Mouse (Mus musculus) intestine, postnatal 0 days (tissue): Measurements from ENCODE around the gene Lamc3. TPM values are rescaled to one million over a fixed set of nuclear protein-coding genes. Genes with fewer than 3 reads are reported as not detected.
A peak's percentile ranks its signal among the peaks of the same experiment; 100 is the strongest.

Experiments
- ATAC-seq: fragments of 200-750 bp; cut with Nextera tagmentation; 2 replicates; pipeline ENCODE4 v1.8.0; 2017; ENCODE audit warnings: mild to moderate bottlenecking, moderate TSS enrichment, moderate library complexity
- H3K27ac ChIP-seq: fragments of 300-500 bp; sonication (generic); 2 replicates; pipeline ENCODE4 v1.5.1; 2014; ENCODE audit warnings: mild to moderate bottlenecking, low read depth, low read length, moderate library complexity
- H3K27me3 ChIP-seq: fragments of 300-500 bp; sonication (generic); replicated peaks from 2 replicates; pipeline ENCODE4 v1.6.1; 2014; ENCODE audit warnings: low read length, mixed read lengths; ENCODE audit not compliant: control insufficient read depth, insufficient read depth
- H3K36me3 ChIP-seq: fragments of 300-500 bp; sonication (generic); 2 replicates; pipeline ENCODE4 v1.6.1; 2014; ENCODE audit warnings: mild to moderate bottlenecking, moderate library complexity; ENCODE audit not compliant: control insufficient read depth, insufficient read depth
- H3K4me1 ChIP-seq: fragments of 300-500 bp; sonication (generic); replicated peaks from 2 replicates; pipeline ENCODE4 v1.6.1; 2014; ENCODE audit warnings: antibody characterized with exemption, low read length, mixed read lengths; ENCODE audit not compliant: control insufficient read depth, insufficient read depth
- H3K4me2 ChIP-seq: fragments of 300-500 bp; sonication (generic); replicated peaks from 2 replicates; pipeline ENCODE4 v1.6.1; 2014; ENCODE audit warnings: low read depth, mild to moderate bottlenecking, moderate library complexity
- H3K4me3 ChIP-seq: fragments of 300-500 bp; sonication (generic); 2 replicates; pipeline ENCODE4 v1.5.1; 2014; ENCODE audit warnings: low read depth, low read length
- H3K9ac ChIP-seq: fragments of 300-500 bp; sonication (generic); 2 replicates; pipeline ENCODE4 v1.6.1; 2014; ENCODE audit warnings: mild to moderate bottlenecking, low read depth, low read length
- H3K9me3 ChIP-seq: fragments of 300-500 bp; sonication (generic); 2 replicates; pipeline ENCODE4 v1.6.1; 2016; ENCODE audit warnings: mixed run types; ENCODE audit not compliant: control insufficient read depth
- CTCF ChIP-seq: sonication (generic); IDR thresholded peaks from 2 replicates; pipeline ENCODE4 v1.5.1; 2016; ENCODE audit warnings: low read depth, mild to moderate bottlenecking, control low read depth, antibody characterized with exemption, moderate library complexity
- WGBS: fragments of 180-500 bp; shearing (Covaris S2); extraction: QIAGEN DNeasy Blood & Tissue Kit; methylation state at CpG from one replicate; pipeline ENCODE4 v1.1.7; 2014; 5-methylcytosine and 5-hydroxymethylcytosine counted together
- polyA plus RNA-seq: library from polyadenylated mRNA; unstranded; fragments of >200 nt; fragmentation: Nextera tagmentation; extraction: Ambion mirVana; gene quantifications from 2 replicates; pipeline ENCODE4 v1.2.1, GENCODE M21; 2015

The Lamc3 gene
- polyA plus RNA-seq, 1 experiment from 2014 or later, result 0.44 TPM

- no peak for TF ChIP-seq CTCF
- Histone ChIP-seq H3K27me3 (peaks cover 39% of the 10 kb centered on the region), H3K9ac (no peak overlapping the region), H3K4me1 (peaks cover 8% of the 10 kb centered on the region; the same call in 1 of the 2 replicates), H3K27ac (no peak overlapping the region), H3K4me3 (peak overlapping the region; percentile 53), H3K4me2 (peak overlapping the region; percentile 96), H3K9me3 (no peaks in the 10 kb centered on the region), H3K36me3 (no peaks in the 10 kb centered on the region)
- no peak for ATAC-seq
- WGBS, result 6% methylated on average over 35 of the region's 35 CpGs
Observed at GRCm38 (mm10) chr2:31846692-31847660, 40.1 kb upstream of the Lamc3 start.

- 11% methylated on average over 6 of the region's 6 CpGs for WGBS
- ATAC-seq, result peak; percentile 43
- no peak overlapping the region for H3K4me2 ChIP-seq
Observed at GRCm38 (mm10) chr2:31847908-31848307, 39.2 kb upstream of the Lamc3 start.

GRCm38 (mm10) chr2:31850141-31850540 lies 37.0 kb upstream of the Lamc3 start:
- Histone ChIP-seq H3K9ac (no peak overlapping the region), H3K27ac (no peak overlapping the region), H3K4me1 (peaks cover 8% of the 10 kb centered on the region; the same call in 1 of the 2 replicates), H3K36me3 (no peaks in the 10 kb centered on the region), H3K9me3 (no peaks in the 10 kb centered on the region), H3K4me3 (no peak overlapping the region), H3K4me2 (no peak overlapping the region), H3K27me3 (peaks cover 25% of the 10 kb centered on the region)
- 60% methylated on average over 12 of the region's 12 CpGs for WGBS
- no peak for TF ChIP-seq CTCF
- ATAC-seq, result no peak

More at GRCm38 (mm10) chr2:31847908-31848307, 39.2 kb upstream of the Lamc3 start:
- H3K27me3 ChIP-seq, result peaks cover 37% of the 10 kb centered on the region
- H3K4me3 ChIP-seq, result no peak overlapping the region
- peaks cover 8% of the 10 kb centered on the region; the same call in 1 of the 2 replicates for H3K4me1 ChIP-seq
- no peak overlapping the region for H3K27ac ChIP-seq
- peak; percentile 81 for TF ChIP-seq CTCF
- H3K9ac ChIP-seq, result no peak overlapping the region
- H3K36me3 ChIP-seq, result no peaks in the 10 kb centered on the region
- H3K9me3 ChIP-seq, result no peaks in the 10 kb centered on the region

GRCm38 (mm10) chr2:31855991-31856390 lies 31.1 kb upstream of the Lamc3 start:
- WGBS, result 76% methylated on average over 8 of the region's 8 CpGs
- Histone ChIP-seq H3K9me3 (no peaks in the 10 kb centered on the region), H3K27ac (no peak overlapping the region), H3K27me3 (no peaks in the 10 kb centered on the region), H3K36me3 (no peaks in the 10 kb centered on the region), H3K4me2 (no peak overlapping the region), H3K9ac (no peak overlapping the region), H3K4me3 (no peak overlapping the region), H3K4me1 (no peaks in the 10 kb centered on the region)
- no peak for ATAC-seq
- TF ChIP-seq CTCF, result no peak

GRCm38 (mm10) chr2:31857180-31857579 lies 29.9 kb upstream of the Lamc3 start:
- no peaks in the 10 kb centered on the region for H3K4me1 ChIP-seq
- no peak overlapping the region for H3K4me2 ChIP-seq
- ATAC-seq, result no peak
- no peaks in the 10 kb centered on the region for H3K9me3 ChIP-seq
- no peaks in the 10 kb centered on the region for H3K27me3 ChIP-seq
- 59% methylated on average over 6 of the region's 6 CpGs for WGBS
- TF ChIP-seq CTCF, result no peak
- H3K27ac ChIP-seq, result no peak overlapping the region
- no peak overlapping the region for H3K4me3 ChIP-seq
- no peak overlapping the region for H3K9ac ChIP-seq
- H3K36me3 ChIP-seq, result no peaks in the 10 kb centered on the region

GRCm38 (mm10) chr2:31858500-31858899 lies 28.6 kb upstream of the Lamc3 start:
- Histone ChIP-seq H3K9ac (no peak overlapping the region), H3K4me2 (no peak overlapping the region), H3K9me3 (no peaks in the 10 kb centered on the region), H3K27me3 (no peaks in the 10 kb centered on the region), H3K36me3 (no peaks in the 10 kb centered on the region), H3K4me3 (no peak overlapping the region), H3K27ac (no peak overlapping the region), H3K4me1 (no peaks in the 10 kb centered on the region)
- 32% methylated on average over 12 of the region's 12 CpGs for WGBS
- ATAC-seq, result no peak
- TF ChIP-seq CTCF, result no peak
